Mouse (Mus musculus): ENCODE measurements around the gene Syne3.

- TF ChIP-seq CTCF (IDR thresholded peaks at IDR 0.05; ENCODE audit: low read depth) = no peak
- TF ChIP-seq EP300 (IDR thresholded peaks at IDR 0.05; ENCODE audit: low read depth) = no peak
These were observed 109.8 kb downstream of the Syne3 start for GRCm38 (mm10) chr12:104899835-104900234.

Measured in heart, postnatal 0 days (tissue).